Mouse (Mus musculus) liver, embryonic 14.5 days (tissue): ENCODE measurements around the gene Zmym3. TPM values are rescaled to one million over a fixed set of nuclear protein-coding genes. Genes with fewer than 3 reads are reported as not detected.
"Not testable (repeated sequence)": the region's sequence is repeated elsewhere in the genome, so short reads cannot be mapped to it uniquely, and the experiment has no call there.

Source experiments
- ATAC-seq: fragments of 200-750 bp; cut with Nextera tagmentation; 2 replicates; pipeline ENCODE4 v1.8.0; 2017; ENCODE audit warnings: moderate number of reproducible peaks, mild to moderate bottlenecking, moderate library complexity; ENCODE audit not compliant: insufficient read depth
- DNase-seq, 3 experiments: peaks; one replicate each; pipeline ENCODE4 v3.0.0-alpha.2; 2012 to 2013; ENCODE audit warnings: low read depth in 3 of 3, low spot score in 3 of 3
- H3K27ac ChIP-seq: fragments of 300-500 bp; sonication (generic); 2 replicates; pipeline ENCODE4 v1.5.1; 2014; ENCODE audit warnings: moderate library complexity, mild to moderate bottlenecking, control low read depth, inconsistent platforms
- H3K27me3 ChIP-seq: fragments of 300-500 bp; sonication (generic); 2 replicates; pipeline ENCODE4 v1.6.1; 2014; ENCODE audit warnings: mild to moderate bottlenecking, low read length, moderate library complexity; ENCODE audit not compliant: control insufficient read depth, insufficient read depth
- H3K36me3 ChIP-seq: fragments of 300-500 bp; sonication (generic); replicated peaks from 2 replicates; pipeline ENCODE4 v1.6.1; 2014; ENCODE audit warnings: low read depth; ENCODE audit not compliant: control insufficient read depth, insufficient read depth
- H3K4me1 ChIP-seq, 2 experiments: fragments of 200-500 bp in 1 of 2; fragments of 300-500 bp in 1 of 2; sonication (generic) in 1 of 2; replicated peaks; 2 replicates each; pipeline ENCODE4 v1.6.1; 2012 to 2014; ENCODE audit warnings: antibody characterized with exemption in 1 of 2, inconsistent platforms in 1 of 2, low read length in 1 of 2; ENCODE audit not compliant: control insufficient read depth in 2 of 2, insufficient read depth in 2 of 2
- H3K4me2 ChIP-seq: fragments of 300-500 bp; sonication (generic); 2 replicates; pipeline ENCODE4 v1.6.1; 2014; ENCODE audit warnings: low read depth, mild to moderate bottlenecking, control low read depth, moderate library complexity
- H3K4me3 ChIP-seq, 2 experiments: fragments of 200-500 bp in 1 of 2; fragments of 300-500 bp in 1 of 2; sonication (generic) in 1 of 2; 2 replicates each; pipeline ENCODE4 v1.5.1; 2012 to 2014; ENCODE audit warnings: low read depth in 2 of 2, low read length in 2 of 2, mild to moderate bottlenecking in 2 of 2, control low read depth in 1 of 2, inconsistent platforms in 1 of 2, moderate library complexity in 1 of 2; ENCODE audit not compliant: insufficient read depth in 1 of 2
- H3K9ac ChIP-seq: fragments of 300-500 bp; sonication (generic); replicated peaks from 2 replicates; pipeline ENCODE4 v1.6.1; 2014; ENCODE audit warnings: mild to moderate bottlenecking, control low read depth, moderate library complexity
- H3K9me3 ChIP-seq: fragments of 300-500 bp; sonication (generic); 2 replicates; pipeline ENCODE4 v1.6.1; 2016; ENCODE audit warnings: low read length, mixed read lengths; ENCODE audit not compliant: control insufficient read depth
- CTCF ChIP-seq: IDR thresholded peaks from 2 replicates; pipeline ENCODE4 v1.5.1; 2016; ENCODE audit warnings: antibody characterized with exemption, low read depth, control low read depth
- WGBS: fragments of 180-500 bp; shearing (Covaris S2); extraction: QIAGEN DNeasy Blood & Tissue Kit; methylation state at CpG from one replicate; pipeline ENCODE4 v1.1.7; 2014; ENCODE audit not compliant: insufficient replicate concordance; 5-methylcytosine and 5-hydroxymethylcytosine counted together
- polyA plus RNA-seq, 2 experiments: library from polyadenylated mRNA; depleted of rRNA in 1 of 2; stranded (reverse) in 1 of 2; unstranded in 1 of 2; fragments of >200 nt; fragmentation: Nextera tagmentation in 1 of 2; extraction: Ambion mirVana in 1 of 2; gene quantifications; 2 replicates each; pipeline versions ENCODE4 v1.2.1 to v1.2.3; 2012 to 2014

Gene Zmym3
- polyA plus RNA-seq, 2 experiments: 4.4 to 11.4 TPM

DNA sequence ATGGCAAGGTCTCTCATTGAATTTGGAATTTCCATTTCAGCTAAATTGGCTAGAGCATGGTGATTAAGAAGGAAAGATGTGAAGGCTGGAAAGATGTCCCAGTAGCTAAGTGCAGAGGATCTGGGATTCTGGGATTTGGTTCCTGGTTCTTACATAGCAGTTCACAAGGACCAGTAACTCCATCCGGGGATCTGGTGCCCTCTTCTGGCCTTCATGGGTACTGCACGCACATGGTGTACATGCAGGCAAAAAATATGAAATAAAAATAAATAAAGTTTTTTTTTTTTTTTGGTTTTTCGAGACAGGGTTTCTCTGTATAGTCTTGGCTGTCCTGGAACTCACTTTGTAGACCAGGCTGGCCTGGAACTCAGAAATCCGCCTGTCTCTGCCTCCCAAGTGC is 61.7 kb downstream of the Zmym3 start:
- H3K4me2 ChIP-seq, H3K4me1 ChIP-seq, ATAC-seq, H3K36me3 ChIP-seq, H3K27ac ChIP-seq, H3K9ac ChIP-seq, H3K4me3 ChIP-seq, H3K27me3 ChIP-seq, H3K9me3 ChIP-seq: not testable (repeated sequence)
- 40% methylated on average over 3 of the region's 4 CpGs for WGBS
- peak; percentile 64 for TF ChIP-seq CTCF
- peak in 1 of 3 experiments; percentile 3 for DNase-seq

Other genes with a start within 250 kb of the Zmym3 start
- gene Snx12, start 198.3 kb downstream of the Zmym3 start, polyA plus RNA-seq (2012; rRNA removed): 8.2 and 11.3 TPM in 2 replicates
- 15.9 and 16.8 TPM in 2 replicates for gene Snx12, start 198.3 kb downstream of the Zmym3 start, polyA plus RNA-seq (2014; fragmentation: Nextera tagmentation; extraction: Ambion mirVana)
- 10.3 and 11.8 TPM in 2 replicates for gene Foxo4, start 166.3 kb downstream of the Zmym3 start, polyA plus RNA-seq (2012; rRNA removed)
- 1.4 and 1.8 TPM in 2 replicates for gene Foxo4, start 166.3 kb downstream of the Zmym3 start, polyA plus RNA-seq (2014; fragmentation: Nextera tagmentation; extraction: Ambion mirVana)
- gene Gm614, start 156.9 kb downstream of the Zmym3 start, polyA plus RNA-seq (2012; rRNA removed): 0.06 TPM in 1 of 2 replicates, not detected in the other
- not detected in 2 replicates for gene Gm614, start 156.9 kb downstream of the Zmym3 start, polyA plus RNA-seq (2014; fragmentation: Nextera tagmentation; extraction: Ambion mirVana)
- 5.5 and 6.4 TPM in 2 replicates for gene Il2rg, start 152.6 kb downstream of the Zmym3 start, polyA plus RNA-seq (2012; rRNA removed)
- gene Il2rg, start 152.6 kb downstream of the Zmym3 start, polyA plus RNA-seq (2014; fragmentation: Nextera tagmentation; extraction: Ambion mirVana): 7.8 and 8.3 TPM in 2 replicates
- gene Gm20489, start 151.8 kb downstream of the Zmym3 start, polyA plus RNA-seq (2012; rRNA removed): not detected in 2 replicates
- gene Gm20489, start 151.8 kb downstream of the Zmym3 start, polyA plus RNA-seq (2014; fragmentation: Nextera tagmentation; extraction: Ambion mirVana): not detected in 2 replicates
- 34.3 and 37.8 TPM in 2 replicates for gene Med12, start 146.8 kb downstream of the Zmym3 start, polyA plus RNA-seq (2012; rRNA removed)
- gene Med12, start 146.8 kb downstream of the Zmym3 start, polyA plus RNA-seq (2014; fragmentation: Nextera tagmentation; extraction: Ambion mirVana): 21.9 and 27.5 TPM in 2 replicates
- gene Nlgn3, start 121.7 kb downstream of the Zmym3 start, polyA plus RNA-seq (2012; rRNA removed): 0.03 and 0.06 TPM in 2 replicates
- 0.05 and 0.08 TPM in 2 replicates for gene Nlgn3, start 121.7 kb downstream of the Zmym3 start, polyA plus RNA-seq (2014; fragmentation: Nextera tagmentation; extraction: Ambion mirVana)
- gene Gjb1, start 44.5 kb downstream of the Zmym3 start, polyA plus RNA-seq (2012; rRNA removed): 42.1 and 62.5 TPM in 2 replicates
- gene Gjb1, start 44.5 kb downstream of the Zmym3 start, polyA plus RNA-seq (2014; fragmentation: Nextera tagmentation; extraction: Ambion mirVana): 52.5 and 56.6 TPM in 2 replicates
- 78.8 and 117 TPM in 2 replicates for gene Nono, start 8.5 kb upstream of the Zmym3 start, polyA plus RNA-seq (2012; rRNA removed)
- 103 and 113 TPM in 2 replicates for gene Nono, start 8.5 kb upstream of the Zmym3 start, polyA plus RNA-seq (2014; fragmentation: Nextera tagmentation; extraction: Ambion mirVana)
- 0.58 and 0.96 TPM in 2 replicates for gene Itgb1bp2, start 28.2 kb upstream of the Zmym3 start, polyA plus RNA-seq (2012; rRNA removed)
- 0.17 and 0.23 TPM in 2 replicates for gene Itgb1bp2, start 28.2 kb upstream of the Zmym3 start, polyA plus RNA-seq (2014; fragmentation: Nextera tagmentation; extraction: Ambion mirVana)
- gene Taf1, start 111.9 kb upstream of the Zmym3 start, polyA plus RNA-seq (2012; rRNA removed): 6.4 and 12.5 TPM in 2 replicates
- 5.8 and 6.1 TPM in 2 replicates for gene Taf1, start 111.9 kb upstream of the Zmym3 start, polyA plus RNA-seq (2014; fragmentation: Nextera tagmentation; extraction: Ambion mirVana)
- gene Ogt, start 219.2 kb upstream of the Zmym3 start, polyA plus RNA-seq (2012; rRNA removed): 42.8 and 54.2 TPM in 2 replicates
- gene Ogt, start 219.2 kb upstream of the Zmym3 start, polyA plus RNA-seq (2014; fragmentation: Nextera tagmentation; extraction: Ambion mirVana): 49.8 and 57.2 TPM in 2 replicates